Mouse (Mus musculus) stomach, postnatal 0 days (tissue): Measurements from ENCODE around the gene P4htm.

ENCODE experiments used
- CTCF ChIP-seq: IDR thresholded peaks from 2 replicates; pipeline ENCODE4 v1.5.1; 2016; ENCODE audit warnings: antibody characterized with exemption, low read depth, mild to moderate bottlenecking, moderate library complexity
- EP300 ChIP-seq: optimal IDR thresholded peaks from 2 replicates; pipeline ENCODE3; 2016; ENCODE audit warnings: antibody characterized with exemption

GRCm38 (mm10) chr9:108563671-108564070, 33.8 kb downstream of the P4htm start:
- TF ChIP-seq CTCF (no peak), EP300 (no peak)
